Mouse (Mus musculus) heart, adult 2 months (tissue): ENCODE measurements around the gene Lad1. TPM values are rescaled to one million over a fixed set of nuclear protein-coding genes. Genes with fewer than 3 reads are reported as not detected.

Source experiments
- DNase-seq, 2 experiments: peaks; one replicate each; pipeline ENCODE4 v3.0.0; 2021
- H3K27ac ChIP-seq: fragments of 200-600 bp; 2 replicates; pipeline ENCODE4 v1.8.1; 2022
- H3K27me3 ChIP-seq: fragments of 200-500 bp; 2 replicates; pipeline ENCODE4 v1.6.1; 2012; ENCODE audit warnings: mild to moderate bottlenecking, low read length, inconsistent platforms, mixed read lengths; ENCODE audit not compliant: control insufficient read depth, insufficient read depth
- H3K36me3 ChIP-seq: fragments of 200-500 bp; 2 replicates; pipeline ENCODE4 v1.6.1; 2012; ENCODE audit warnings: low read length, inconsistent platforms; ENCODE audit not compliant: control insufficient read depth, insufficient read depth
- H3K4me1 ChIP-seq: fragments of 200-500 bp; 2 replicates; pipeline ENCODE4 v1.6.1; 2011; ENCODE audit warnings: low read length; ENCODE audit not compliant: control insufficient read depth, insufficient read depth
- H3K4me3 ChIP-seq: fragments of 200-600 bp; 2 replicates; pipeline ENCODE4 v1.8.1; 2022
- H3K79me2 ChIP-seq: fragments of 200-500 bp; replicated peaks from 2 replicates; pipeline ENCODE4 v1.6.1; 2012; ENCODE audit warnings: mild to moderate bottlenecking, inconsistent platforms, low read length, moderate library complexity, mixed read lengths; ENCODE audit not compliant: control insufficient read depth, insufficient read depth
- H3K9ac ChIP-seq: fragments of 200-500 bp; 2 replicates; pipeline ENCODE4 v1.6.1; 2012; ENCODE audit warnings: low read depth, mild to moderate bottlenecking, control low read depth, inconsistent platforms, low read length, mixed read lengths
- CTCF ChIP-seq: fragments of 200-600 bp; IDR thresholded peaks from 2 replicates; pipeline ENCODE4 v1.8.1; 2022; ENCODE audit warnings: antibody characterized with exemption, mild to moderate bottlenecking, moderate library complexity
- EP300 ChIP-seq: fragments of 200-500 bp; IDR thresholded peaks from 2 replicates; pipeline ENCODE4 v1.6.1; 2011; ENCODE audit warnings: low read depth, low read length, control low read depth; ENCODE audit not compliant: insufficient read depth
- POLR2A ChIP-seq: fragments of 200-500 bp; IDR thresholded peaks from 2 replicates; pipeline ENCODE4 v1.6.1; 2011; ENCODE audit warnings: mild to moderate bottlenecking, low read depth, low read length, control low read depth; ENCODE audit not compliant: insufficient read depth
- WGBS: fragments of 180-500 bp; shearing (Covaris S2); methylation state at CpG from one replicate; pipeline ENCODE4 v1.1.7; 2018; 5-methylcytosine and 5-hydroxymethylcytosine counted together
- intact Hi-C: fragments of 180-260 bp; cut with DNase I; formaldehyde crosslinking; loops from one replicate; pipeline ENCODE4 v1.15.1; 2025
- polyA plus RNA-seq: library from polyadenylated mRNA; depleted of rRNA; stranded (reverse); fragments of >200 nt; gene quantifications from 2 replicates; pipeline ENCODE4 v1.2.3, GENCODE M21; 2012
- total RNA-seq, 2 experiments: library from RNA; stranded (reverse); gene quantifications; 2 replicates each; pipeline ENCODE4 v1.2.3; 2021

Gene Lad1
- total and polyA plus RNA-seq, 3 experiments = 7.2 to 16.2 (median 7.3) TPM

DNA sequence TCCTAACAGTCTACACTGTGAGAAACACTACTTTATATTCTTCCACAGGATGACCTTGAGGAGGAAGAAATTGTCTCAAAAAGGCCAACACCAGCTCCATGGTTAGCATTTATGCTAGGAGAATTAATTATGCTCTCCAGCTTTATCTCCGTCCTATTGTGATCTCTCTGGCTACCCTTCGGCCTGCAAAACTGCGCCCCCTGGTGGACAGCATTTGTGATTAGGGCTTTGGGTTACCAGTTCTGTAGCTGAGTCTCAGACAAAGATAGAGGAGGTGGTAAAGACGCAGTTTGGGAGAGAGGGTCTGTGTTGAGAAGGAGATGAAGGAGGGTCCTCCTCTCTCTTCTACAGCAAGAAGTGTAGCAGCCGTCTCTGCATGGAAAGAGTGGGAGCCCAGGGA lies 28.6 kb upstream of the Lad1 start:
- Histone ChIP-seq H3K27ac (no peak overlapping the region), H3K4me3 (no peak overlapping the region), H3K4me1 (peaks cover 6% of the 10 kb centered on the region; the same call in 1 of the 2 replicates), H3K27me3 (no peaks in the 10 kb centered on the region), H3K79me2 (no peaks in the 10 kb centered on the region), H3K9ac (no peak overlapping the region), H3K36me3 (no peaks in the 10 kb centered on the region)
- WGBS = 11% methylated on average over 5 of the region's 5 CpGs
- no peak for TF ChIP-seq POLR2A
- peak; percentile 97 for TF ChIP-seq CTCF
- no peak for TF ChIP-seq EP300
- DNase-seq = peak; percentile 59 to 79
- intact Hi-C loops = no loop called here

DNA sequence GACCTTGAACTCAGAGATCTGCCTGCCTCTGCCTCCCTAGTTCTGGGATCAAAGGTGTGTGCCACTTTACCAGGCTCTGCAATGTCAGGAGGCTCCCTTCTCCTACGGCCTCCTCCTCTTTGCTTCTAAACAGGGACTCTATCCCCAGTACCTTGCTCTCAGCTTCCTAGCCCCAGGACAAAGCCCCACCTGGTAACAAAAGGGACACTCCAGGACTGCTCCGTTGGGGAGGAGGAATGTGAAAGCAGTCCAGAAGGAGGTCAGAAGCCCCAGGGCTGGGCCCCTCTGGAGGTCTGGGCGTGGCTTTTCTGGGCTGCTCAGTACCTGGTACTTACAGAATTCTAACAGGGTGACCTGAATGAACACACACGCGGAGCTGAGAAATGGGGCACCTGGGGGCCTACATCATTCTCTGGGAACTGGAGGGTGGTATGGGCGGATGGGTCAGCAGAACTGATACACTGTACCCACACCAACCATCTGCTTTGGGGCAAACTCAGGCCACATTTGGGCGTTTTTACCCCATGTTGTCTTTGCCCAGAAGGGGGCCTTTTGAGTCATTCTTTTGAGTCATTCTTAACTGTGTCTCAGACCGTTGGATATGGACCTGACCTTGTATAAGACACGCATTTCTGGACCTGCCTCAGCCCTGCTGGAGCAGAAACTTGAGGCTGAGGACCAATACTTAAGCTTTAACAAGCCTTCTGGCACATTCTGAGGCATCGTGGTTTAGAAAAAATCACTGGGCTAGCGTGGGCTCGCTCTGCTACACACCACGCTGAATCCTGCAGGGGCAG lies 26.1 kb upstream of the Lad1 start:
- Histone ChIP-seq H3K36me3 (no peaks in the 10 kb centered on the region), H3K27me3 (no peaks in the 10 kb centered on the region), H3K79me2 (no peaks in the 10 kb centered on the region), H3K27ac (no peak overlapping the region), H3K4me1 (peaks cover 6% of the 10 kb centered on the region; the same call in 1 of the 2 replicates), H3K4me3 (no peak overlapping the region), H3K9ac (no peak overlapping the region)
- 88% methylated on average over 13 of the region's 13 CpGs for WGBS
- DNase-seq = no peak
- intact Hi-C loops = no loop called here
- no peak for TF ChIP-seq CTCF
- no peak for TF ChIP-seq POLR2A
- no peak for TF ChIP-seq EP300

DNA sequence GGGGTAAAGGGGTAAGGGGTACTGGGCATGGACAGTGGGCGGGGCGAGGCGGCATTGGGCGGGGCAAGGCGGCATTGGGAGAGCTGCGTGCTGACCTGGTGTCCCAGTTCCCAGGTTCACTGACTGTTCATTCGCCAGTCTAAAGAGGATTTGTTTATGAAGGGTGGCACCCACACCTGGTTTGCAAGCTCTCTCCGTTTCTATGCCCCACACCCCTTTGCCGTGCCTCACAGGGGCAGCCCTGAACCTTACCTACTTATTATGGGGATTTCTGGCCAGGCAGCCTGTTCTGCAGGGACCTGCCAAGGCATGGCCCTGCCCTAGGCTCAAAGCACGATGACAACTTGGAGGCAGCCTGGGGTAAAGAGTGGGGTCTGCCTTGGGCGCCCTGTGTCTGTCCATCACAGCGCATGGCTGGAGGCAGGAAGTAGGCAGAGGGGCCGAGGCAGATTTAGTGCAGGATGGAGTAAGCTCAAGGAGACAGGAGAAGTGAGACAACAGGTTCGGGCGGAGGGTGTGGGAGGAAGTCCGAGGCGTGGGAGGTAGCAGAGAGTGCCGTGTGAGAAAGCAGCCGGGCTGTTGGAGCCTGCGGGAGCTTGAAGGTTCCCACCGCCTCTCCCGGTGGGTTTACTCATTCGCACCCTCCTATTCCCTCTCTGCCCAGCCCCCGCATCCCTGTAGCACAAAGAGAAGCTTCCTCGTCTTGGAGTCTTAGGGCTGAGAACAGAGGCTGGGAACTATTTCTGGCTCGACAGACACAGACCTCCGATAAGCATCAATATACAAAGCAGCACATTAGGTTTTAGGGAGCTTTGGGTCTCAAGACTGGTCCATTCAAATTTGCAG lies 24.8 kb upstream of the Lad1 start:
- intact Hi-C loops = no loop called here
- Histone ChIP-seq H3K9ac (no peak overlapping the region), H3K4me1 (peaks cover 3% of the 10 kb centered on the region; the same call in 1 of the 2 replicates), H3K36me3 (no peaks in the 10 kb centered on the region), H3K4me3 (peak overlapping the region; percentile 36), H3K79me2 (no peaks in the 10 kb centered on the region), H3K27me3 (no peaks in the 10 kb centered on the region), H3K27ac (peak overlapping the region; percentile 38)
- peak; percentile 46 for DNase-seq
- TF ChIP-seq POLR2A (no peak), EP300 (no peak), CTCF (no peak)
- WGBS = 32% methylated on average over 27 of the region's 27 CpGs

DNA sequence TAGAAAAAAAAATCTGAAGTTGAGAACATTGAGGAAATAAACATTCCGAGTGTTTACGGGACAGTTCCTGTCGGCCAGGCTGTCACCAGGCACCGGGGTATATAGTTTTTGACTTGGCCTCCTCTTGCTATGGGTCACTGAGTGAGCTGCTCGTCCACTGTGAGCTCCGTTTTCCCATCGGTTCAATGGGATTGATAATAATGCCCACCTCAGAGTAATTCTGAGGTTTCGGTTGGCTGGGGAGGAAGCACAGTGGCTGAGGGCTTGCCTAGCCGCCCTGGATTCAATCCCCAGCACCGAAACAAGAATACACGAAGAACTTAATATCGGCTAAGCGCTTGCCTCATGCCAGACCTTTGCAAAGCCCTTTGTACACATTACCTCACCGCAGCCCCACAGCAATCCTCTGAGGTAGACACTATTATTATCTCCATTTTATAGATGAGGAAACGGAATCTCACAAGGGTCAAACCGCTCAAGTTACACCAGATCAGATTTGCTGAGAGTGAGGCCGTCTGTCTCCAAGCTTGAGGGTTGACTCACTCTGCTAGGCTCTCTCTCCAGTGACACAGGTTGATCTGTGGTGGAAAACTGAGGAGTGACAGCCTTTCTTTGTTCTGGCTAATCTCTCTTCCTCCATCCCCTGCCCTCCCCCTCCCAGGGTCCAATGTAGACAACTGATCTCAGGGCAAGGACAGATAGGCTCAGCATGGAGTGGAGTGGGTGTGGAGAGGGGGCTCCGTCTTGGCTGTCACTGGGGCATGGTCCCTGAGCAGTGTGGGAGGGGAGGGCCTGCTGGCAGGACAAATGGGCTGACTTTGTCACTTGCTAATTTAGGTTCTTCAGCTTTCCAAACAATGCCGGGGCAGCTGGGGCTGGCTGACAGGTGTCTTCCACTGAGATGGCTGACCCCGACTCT lies 23.9 kb upstream of the Lad1 start:
- H3K4me1 ChIP-seq = peaks cover 2% of the 10 kb centered on the region; the same call in 1 of the 2 replicates
- intact Hi-C loops = no loop called here
- H3K4me3 ChIP-seq = peak overlapping the region; percentile 36
- no peak for TF ChIP-seq CTCF
- TF ChIP-seq POLR2A = no peak
- no peaks in the 10 kb centered on the region for H3K36me3 ChIP-seq
- peak overlapping the region; percentile 38 for H3K27ac ChIP-seq
- no peaks in the 10 kb centered on the region for H3K27me3 ChIP-seq
- peak overlapping the region; percentile 23; the same call in 1 of the 2 replicates for H3K9ac ChIP-seq
- DNase-seq = no peak
- H3K79me2 ChIP-seq = no peaks in the 10 kb centered on the region
- WGBS = 29% methylated on average over 20 of the region's 20 CpGs

DNA sequence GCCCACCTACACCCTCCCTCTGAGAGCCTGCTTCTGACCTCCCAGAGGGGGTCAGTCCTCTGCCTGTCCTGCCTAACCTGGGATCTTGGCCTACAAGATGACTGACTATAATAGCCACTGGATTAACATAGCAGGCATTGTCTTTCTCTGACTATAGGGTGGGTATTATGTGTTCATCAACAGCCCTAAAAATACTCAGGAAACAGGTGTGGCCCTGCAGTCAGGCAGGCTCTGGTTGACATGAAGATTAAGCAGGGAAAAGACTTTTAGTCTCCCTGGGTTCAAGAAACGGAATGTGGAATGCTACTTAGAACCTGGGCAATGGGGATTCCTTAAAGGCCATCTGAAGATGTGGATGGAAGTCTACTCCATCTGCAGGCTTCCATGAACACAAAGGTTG lies 19.9 kb upstream of the Lad1 start:
- Histone ChIP-seq H3K79me2 (no peaks in the 10 kb centered on the region), H3K4me1 (peaks cover 5% of the 10 kb centered on the region), H3K27ac (no peak overlapping the region), H3K9ac (no peak overlapping the region), H3K27me3 (no peaks in the 10 kb centered on the region), H3K4me3 (no peak overlapping the region), H3K36me3 (no peaks in the 10 kb centered on the region)
- WGBS = 39% methylated on average over 1 of the region's 1 CpGs
- DNase-seq = no peak
- intact Hi-C loops = no loop called here
- TF ChIP-seq POLR2A = no peak
- no peak for TF ChIP-seq EP300
- TF ChIP-seq CTCF = no peak
